Mouse (Mus musculus) intestine, embryonic 14.5 days (tissue): ENCODE measurements around the gene Mpped1. TPM values are rescaled to one million over a fixed set of nuclear protein-coding genes. Genes with fewer than 3 reads are reported as not detected.

ENCODE experiments used
- ATAC-seq: fragments of 200-750 bp; cut with Nextera tagmentation; replicated peaks from 2 replicates; pipeline ENCODE4 v1.8.0; 2017; ENCODE audit warnings: low read depth, moderate number of reproducible peaks, moderate TSS enrichment, moderate library complexity; ENCODE audit not compliant: low FRiP score, low TSS enrichment
- DNase-seq: peaks from one replicate; pipeline ENCODE4 v3.0.0-alpha.2; 2018; ENCODE audit warnings: low spot score
- H3K27ac ChIP-seq: fragments of 300-500 bp; sonication (generic); 2 replicates; pipeline ENCODE4 v1.5.1; 2014; ENCODE audit warnings: low read depth, mild to moderate bottlenecking, control low read depth
- H3K27me3 ChIP-seq: fragments of 300-500 bp; sonication (generic); replicated peaks from 2 replicates; pipeline ENCODE4 v1.6.1; 2014; ENCODE audit warnings: low read length, control low read depth; ENCODE audit not compliant: control insufficient read depth, insufficient read depth
- H3K36me3 ChIP-seq: fragments of 300-500 bp; sonication (generic); 2 replicates; pipeline ENCODE4 v1.6.1; 2014; ENCODE audit warnings: low read length, control low read depth; ENCODE audit not compliant: control insufficient read depth, insufficient read depth
- H3K4me1 ChIP-seq: fragments of 300-500 bp; sonication (generic); replicated peaks from 2 replicates; pipeline ENCODE4 v1.6.1; 2014; ENCODE audit warnings: low read length, control low read depth, mixed read lengths; ENCODE audit not compliant: control insufficient read depth, insufficient read depth
- H3K4me2 ChIP-seq: fragments of 300-500 bp; sonication (generic); 2 replicates; pipeline ENCODE4 v1.6.1; 2014; ENCODE audit warnings: low read length
- H3K4me3 ChIP-seq: fragments of 300-500 bp; sonication (generic); 2 replicates; pipeline ENCODE4 v1.5.1; 2014; ENCODE audit warnings: low read depth, low read length, control low read depth, mixed read lengths
- H3K9ac ChIP-seq: fragments of 300-500 bp; sonication (generic); 2 replicates; pipeline ENCODE4 v1.6.1; 2014; ENCODE audit warnings: mild to moderate bottlenecking, low read length
- H3K9me3 ChIP-seq: fragments of 300-500 bp; sonication (generic); 2 replicates; pipeline ENCODE4 v1.6.1; 2016; ENCODE audit warnings: low read length, control low read depth; ENCODE audit not compliant: control insufficient read depth
- WGBS: fragments of 180-500 bp; shearing (Covaris S2); extraction: QIAGEN DNeasy Blood & Tissue Kit; methylation state at CpG from one replicate; pipeline ENCODE4 v1.1.7; 2014; 5-methylcytosine and 5-hydroxymethylcytosine counted together
- polyA plus RNA-seq: library from polyadenylated mRNA; unstranded; fragments of >200 nt; fragmentation: Nextera tagmentation; extraction: Ambion mirVana; gene quantifications from 2 replicates; pipeline ENCODE4 v1.2.1, GENCODE M21; 2014

Mpped1 gene
- 0.31 and 0.39 TPM in 2 replicates for polyA plus RNA-seq

DNA sequence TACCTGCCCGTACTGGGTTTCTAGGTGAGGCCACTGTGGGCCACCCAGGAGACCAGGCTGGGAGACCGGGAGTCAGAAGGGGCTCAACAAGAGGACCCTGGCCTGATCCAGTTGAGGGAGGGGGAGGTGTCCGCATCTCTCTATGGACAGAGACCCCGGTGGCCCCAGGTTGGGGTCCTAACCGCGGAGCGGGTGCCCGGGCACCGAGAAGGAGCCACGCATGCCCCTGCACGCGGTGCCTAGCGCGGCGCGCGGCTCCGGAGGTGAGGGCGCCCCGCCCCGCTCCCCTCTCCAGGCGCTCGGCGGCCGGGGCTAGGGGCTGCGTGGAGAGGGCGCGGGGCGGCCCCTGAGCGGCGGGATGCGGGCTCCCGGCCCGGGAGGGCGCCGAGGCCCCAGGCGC, at the start of gene Mpped1:
Gene Mpped1, plus strand, starts transcription at position 81 of the 400 bp plus-strand sequence.
- H3K4me2 ChIP-seq = peak within 1 kb of the TSS; percentile 77
- no peak within 1 kb of the TSS for H3K27ac ChIP-seq
- ATAC-seq (0 out of 2 replicates have a peak, but pooled peaks have one; percentile 50), DNase-seq (peak; percentile 61)
- peaks cover 60% of the 10 kb centered on the region for H3K27me3 ChIP-seq
- H3K4me3 ChIP-seq = peak within 1 kb of the TSS; percentile 46
- WGBS = 4% methylated on average over 26 of the region's 37 CpGs
- peak within 1 kb of the TSS; percentile 25; the same call in 1 of the 2 replicates for H3K9ac ChIP-seq
- H3K36me3 ChIP-seq = no peaks in the 10 kb centered on the region
- H3K4me1 ChIP-seq = no peaks in the 10 kb centered on the region
- no peaks in the 10 kb centered on the region for H3K9me3 ChIP-seq

DNA sequence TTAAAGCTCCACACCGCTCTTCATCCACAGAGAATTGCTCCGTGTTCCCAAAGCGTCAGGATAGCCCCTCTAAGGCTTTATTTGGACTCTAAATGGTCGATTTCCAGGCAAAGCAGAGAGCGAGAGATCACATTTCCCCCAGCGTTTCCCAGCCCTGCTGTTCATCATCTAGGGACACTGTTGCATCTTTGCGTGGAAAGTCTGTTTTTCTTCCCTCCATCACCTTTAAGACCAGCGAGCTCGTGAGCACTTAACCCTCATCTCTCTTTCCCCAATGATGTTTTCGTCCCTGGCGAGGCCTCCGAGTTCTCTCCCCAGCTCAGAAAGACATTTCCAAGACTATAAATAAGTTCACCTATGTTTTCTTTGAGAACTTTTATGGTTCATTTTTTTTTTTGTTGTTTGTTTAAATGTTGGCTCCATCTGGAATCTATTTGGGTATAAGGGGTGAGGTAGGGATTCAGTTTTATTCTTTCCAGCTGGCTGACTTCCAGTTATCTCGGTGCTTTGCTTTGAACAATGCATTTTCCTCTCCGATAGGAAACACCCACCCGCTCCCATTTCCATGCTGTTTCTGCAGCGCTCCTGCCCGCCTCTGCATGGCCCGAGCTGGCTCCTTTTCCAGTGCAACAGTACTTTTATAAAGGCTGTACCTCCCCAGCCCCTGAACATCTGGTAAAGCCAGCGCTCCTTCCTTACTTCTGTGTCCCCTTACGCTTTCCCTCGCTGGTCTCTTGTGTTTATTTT, 38.4 kb upstream of the Mpped1 start:
- Histone ChIP-seq H3K9me3 (no peaks in the 10 kb centered on the region), H3K36me3 (no peaks in the 10 kb centered on the region), H3K9ac (no peak overlapping the region), H3K4me2 (no peak overlapping the region), H3K27ac (no peak overlapping the region), H3K27me3 (0 out of 2 replicates have a peak, but pooled peaks cover 3% of the 10 kb centered on the region), H3K4me1 (no peaks in the 10 kb centered on the region), H3K4me3 (no peak overlapping the region)
- 22% methylated on average over 21 of the region's 21 CpGs for WGBS
- ATAC-seq = no peak
- no peak for DNase-seq

- no peaks in the 10 kb centered on the region for H3K4me1 ChIP-seq
- ATAC-seq (no peak), DNase-seq (no peak)
- 0 out of 2 replicates have a peak, but pooled peaks cover 3% of the 10 kb centered on the region for H3K27me3 ChIP-seq
- H3K4me2 ChIP-seq = no peak overlapping the region
- H3K27ac ChIP-seq = no peak overlapping the region
- no peak overlapping the region for H3K9ac ChIP-seq
- 78% methylated on average over 1 of the region's 1 CpGs for WGBS
- no peaks in the 10 kb centered on the region for H3K9me3 ChIP-seq
- H3K36me3 ChIP-seq = no peaks in the 10 kb centered on the region
- no peak overlapping the region for H3K4me3 ChIP-seq
Measured at GRCm38 (mm10) chr15:83742018-83742417, 37.2 kb upstream of the Mpped1 start.

DNA sequence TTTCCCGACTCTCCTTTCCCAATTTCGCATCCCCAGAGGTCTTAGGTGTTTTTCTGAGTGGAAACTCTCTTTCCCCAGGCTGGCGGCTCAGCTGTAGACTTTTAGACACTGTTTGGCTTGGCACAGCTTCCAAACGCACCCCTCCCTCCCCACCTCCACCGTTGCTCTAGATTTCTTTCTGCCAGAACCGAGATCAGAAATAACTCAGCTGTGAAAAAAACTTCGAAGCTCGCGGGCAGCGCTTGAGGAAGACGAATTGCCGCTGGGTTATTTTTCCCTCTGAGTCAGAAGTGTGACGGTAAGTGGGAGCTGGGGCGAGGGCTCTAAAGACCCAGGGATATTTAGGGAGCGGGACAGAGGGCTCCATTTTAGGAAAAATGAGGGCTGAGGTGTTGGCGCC, 33.0 kb upstream of the Mpped1 start:
- WGBS = 55% methylated on average over 16 of the region's 16 CpGs
- Histone ChIP-seq H3K4me3 (no peak overlapping the region), H3K27me3 (0 out of 2 replicates have a peak, but pooled peaks cover 3% of the 10 kb centered on the region), H3K9ac (no peak overlapping the region), H3K27ac (no peak overlapping the region), H3K4me1 (no peaks in the 10 kb centered on the region), H3K9me3 (no peaks in the 10 kb centered on the region), H3K4me2 (no peak overlapping the region), H3K36me3 (no peaks in the 10 kb centered on the region)
- DNase-seq = no peak
- no peak for ATAC-seq

- Histone ChIP-seq H3K4me3 (no peak overlapping the region), H3K9me3 (no peaks in the 10 kb centered on the region), H3K4me2 (no peak overlapping the region), H3K27ac (no peak overlapping the region), H3K4me1 (no peaks in the 10 kb centered on the region), H3K27me3 (no peaks in the 10 kb centered on the region), H3K9ac (no peak overlapping the region), H3K36me3 (no peaks in the 10 kb centered on the region)
- DNase-seq (no peak), ATAC-seq (no peak)
- whole genome bisulfite sequencing = 83% methylated on average over 6 of the region's 6 CpGs
Measured at GRCm38 (mm10) chr15:83748986-83749385, 30.3 kb upstream of the Mpped1 start.

DNA sequence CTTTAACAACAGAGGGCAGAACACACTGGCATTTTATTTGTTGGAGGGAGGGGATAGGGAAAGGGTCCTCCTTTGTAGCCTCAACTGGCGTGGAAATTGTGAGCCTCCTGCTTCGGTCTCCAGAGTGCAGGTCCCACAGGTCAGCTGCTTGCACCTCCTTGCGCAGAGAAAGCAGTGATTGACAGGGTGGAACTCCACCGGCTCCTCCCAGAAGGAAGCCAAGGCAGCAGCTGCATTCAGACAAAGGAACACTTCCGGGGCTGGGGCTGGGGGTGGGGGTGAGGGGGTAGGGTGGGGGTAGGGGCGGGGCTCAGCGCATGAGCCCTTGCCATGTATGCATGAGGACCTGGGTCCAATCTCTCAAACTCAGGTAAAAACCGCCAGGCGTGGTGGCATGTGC, 29.8 kb upstream of the Mpped1 start:
- H3K4me3 ChIP-seq = no peak overlapping the region
- H3K4me2 ChIP-seq = no peak overlapping the region
- 65% methylated on average over 9 of the region's 9 CpGs for whole genome bisulfite sequencing
- H3K36me3 ChIP-seq = no peaks in the 10 kb centered on the region
- H3K4me1 ChIP-seq = no peaks in the 10 kb centered on the region
- H3K9me3 ChIP-seq = 0 out of 2 replicates have a peak, but pooled peaks cover 2% of the 10 kb centered on the region
- DNase-seq (no peak), ATAC-seq (no peak)
- H3K9ac ChIP-seq = no peak overlapping the region
- H3K27ac ChIP-seq = no peak overlapping the region
- no peaks in the 10 kb centered on the region for H3K27me3 ChIP-seq

GRCm38 (mm10) chr15:83756742-83757141, 22.5 kb upstream of the Mpped1 start:
- DNase-seq (no peak), ATAC-seq (no peak)
- no peak overlapping the region for H3K9ac ChIP-seq
- 19% methylated on average over 9 of the region's 9 CpGs for WGBS
- no peak overlapping the region for H3K4me3 ChIP-seq
- H3K4me1 ChIP-seq = no peaks in the 10 kb centered on the region
- no peak overlapping the region for H3K27ac ChIP-seq
- H3K36me3 ChIP-seq = no peaks in the 10 kb centered on the region
- H3K27me3 ChIP-seq = no peaks in the 10 kb centered on the region
- H3K9me3 ChIP-seq = 0 out of 2 replicates have a peak, but pooled peaks cover 2% of the 10 kb centered on the region
- no peak overlapping the region for H3K4me2 ChIP-seq

DNA sequence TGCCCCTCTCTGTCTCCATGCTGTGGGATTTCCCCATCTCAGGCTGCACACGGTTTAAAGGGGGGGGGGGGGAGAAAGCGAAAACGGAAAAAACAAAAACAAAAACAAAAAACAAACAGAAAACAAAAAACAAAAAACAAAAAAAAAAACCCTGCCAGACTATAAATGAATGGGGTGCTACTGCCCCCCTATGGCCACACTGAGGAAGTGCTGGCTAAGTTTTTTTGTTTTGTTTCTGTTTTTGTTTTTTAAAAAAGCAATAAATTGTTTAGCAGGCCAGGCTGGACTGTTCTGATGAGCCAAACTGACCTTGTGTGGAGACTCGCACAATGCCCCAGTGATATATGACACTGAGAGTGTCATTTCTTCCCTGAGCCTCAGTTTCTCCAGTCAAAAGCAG, 20.3 kb upstream of the Mpped1 start:
- H3K36me3 ChIP-seq = no peaks in the 10 kb centered on the region
- WGBS = 14% methylated on average over 4 of the region's 4 CpGs
- no peak overlapping the region for H3K4me3 ChIP-seq
- no peaks in the 10 kb centered on the region for H3K4me1 ChIP-seq
- no peak for DNase-seq
- H3K4me2 ChIP-seq = no peak overlapping the region
- no peak overlapping the region for H3K27ac ChIP-seq
- H3K9ac ChIP-seq = no peak overlapping the region
- H3K9me3 ChIP-seq = 0 out of 2 replicates have a peak, but pooled peaks cover 2% of the 10 kb centered on the region
- no peaks in the 10 kb centered on the region for H3K27me3 ChIP-seq
- ATAC-seq = no peak

DNA sequence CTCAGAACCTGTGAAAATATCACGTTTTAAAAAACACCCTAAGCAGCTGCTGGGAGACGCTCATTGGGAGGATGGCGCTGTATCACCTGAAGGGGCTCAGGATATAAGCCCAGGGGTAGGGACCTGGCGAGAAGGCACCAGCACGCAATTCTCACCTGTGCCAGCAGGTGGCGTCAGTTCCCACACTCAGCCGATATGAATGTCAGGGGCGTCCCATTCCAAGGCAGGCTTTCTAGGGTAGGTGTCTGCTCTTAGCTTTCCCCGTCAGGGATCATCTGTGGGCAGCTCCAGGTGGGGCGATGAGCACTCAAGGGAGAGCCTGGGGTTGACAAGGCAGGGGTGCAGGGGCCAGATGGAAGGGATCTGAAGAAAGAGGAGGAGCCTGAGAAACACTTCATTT, 18.6 kb upstream of the Mpped1 start:
- WGBS = 3% methylated on average over 10 of the region's 10 CpGs
- H3K27ac ChIP-seq = no peak overlapping the region
- no peak overlapping the region for H3K4me2 ChIP-seq
- H3K9ac ChIP-seq = no peak overlapping the region
- ATAC-seq (no peak), DNase-seq (peak; percentile 76)
- no peak overlapping the region for H3K4me3 ChIP-seq
- no peaks in the 10 kb centered on the region for H3K36me3 ChIP-seq
- no peaks in the 10 kb centered on the region for H3K27me3 ChIP-seq
- no peaks in the 10 kb centered on the region for H3K9me3 ChIP-seq
- no peaks in the 10 kb centered on the region for H3K4me1 ChIP-seq
